Mouse (Mus musculus) midbrain, embryonic 14.5 days (tissue): ENCODE results near the gene Fam135a. TPM values are rescaled to one million over a fixed set of nuclear protein-coding genes. Genes with fewer than 3 reads are reported as not detected.

Experiments used
- polyA plus RNA-seq: library from polyadenylated mRNA; unstranded; fragments of >200 nt; fragmentation: Nextera tagmentation; extraction: Ambion mirVana; gene quantifications from 2 replicates; pipeline ENCODE4 v1.2.1, GENCODE M21; 2014

The Fam135a gene
- polyA plus RNA-seq, 1 experiment from 2014 or later: 35.4 TPM

Other genes starting within 250 kb of the Fam135a start
- 113 and 116 TPM in 2 replicates for gene Smap1, start 178.0 kb downstream of the Fam135a start, polyA plus RNA-seq
- gene Sdhaf4, start 94.7 kb downstream of the Fam135a start, polyA plus RNA-seq: 115 and 124 TPM in 2 replicates
- gene Col9a1, start 77.3 kb upstream of the Fam135a start, polyA plus RNA-seq: 0.50 and 0.86 TPM in 2 replicates